Mouse (Mus musculus): Measurements from ENCODE around the gene Naglu.

Gene Naglu

GRCm38 (mm10) chr11:101056885-101057284 is 12.9 kb upstream of the Naglu start:
- no peak for DNase-seq (ENCODE audit: low read depth, low spot score)

- DNase-seq (ENCODE audit: low read depth, low spot score), result peak; percentile 84
Observed at GRCm38 (mm10) chr11:101057860-101058259, 12.0 kb upstream of the Naglu start.

GRCm38 (mm10) chr11:101058726-101059125 is 11.1 kb upstream of the Naglu start:
- DNase-seq (ENCODE audit: low read depth, low spot score), result no peak

GRCm38 (mm10) chr11:101059473-101059872 is 10.3 kb upstream of the Naglu start:
- DNase-seq (ENCODE audit: low read depth, low spot score), result no peak

- no peak for DNase-seq (ENCODE audit: low read depth, low spot score)
Observed at GRCm38 (mm10) chr11:101060126-101060525, 9.7 kb upstream of the Naglu start.

GRCm38 (mm10) chr11:101061049-101061448 is 8.8 kb upstream of the Naglu start:
- no peak for DNase-seq (ENCODE audit: low read depth, low spot score)

- no peak for DNase-seq (ENCODE audit: low read depth, low spot score)
Observed at GRCm38 (mm10) chr11:101062165-101062884, 7.5 kb upstream of the Naglu start.

GRCm38 (mm10) chr11:101062971-101063675 is 6.7 kb upstream of the Naglu start:
- no peak for DNase-seq (ENCODE audit: low read depth, low spot score)

- DNase-seq (ENCODE audit: low read depth, low spot score), result peak; percentile 60
Observed at GRCm38 (mm10) chr11:101063676-101064327, 6.0 kb upstream of the Naglu start.

GRCm38 (mm10) chr11:101064462-101064861 is 5.3 kb upstream of the Naglu start:
- no peak for DNase-seq (ENCODE audit: low read depth, low spot score)

GRCm38 (mm10) chr11:101065002-101065401 is 4.8 kb upstream of the Naglu start:
- no peak for DNase-seq (ENCODE audit: low read depth, low spot score)

- peak; percentile 95 for DNase-seq (ENCODE audit: low read depth, low spot score)
Observed at GRCm38 (mm10) chr11:101066549-101067412, 3.0 kb upstream of the Naglu start.

- DNase-seq (ENCODE audit: low read depth, low spot score), result no peak
Observed at GRCm38 (mm10) chr11:101070189-101070527, 346 bp downstream of the Naglu start.

GRCm38 (mm10) chr11:101070987-101071386 is 1.2 kb downstream of the Naglu start:
- DNase-seq (ENCODE audit: low read depth, low spot score), result no peak

- no peak for DNase-seq (ENCODE audit: low read depth, low spot score)
Observed at GRCm38 (mm10) chr11:101071810-101072428, 2.1 kb downstream of the Naglu start.

- no peak for DNase-seq (ENCODE audit: low read depth, low spot score)
Observed at GRCm38 (mm10) chr11:101078121-101078520, 8.3 kb downstream of the Naglu start, which contains the start of gene Hsd17b1. Gene Hsd17b1 (plus strand): TSS chr11:101078411.

GRCm38 (mm10) chr11:101079746-101080145 is 9.9 kb downstream of the Naglu start:
- peak; percentile 70 for DNase-seq (ENCODE audit: low read depth, low spot score)

- no peak for DNase-seq (ENCODE audit: low read depth, low spot score)
Observed at GRCm38 (mm10) chr11:101080421-101080820, 10.6 kb downstream of the Naglu start.

GRCm38 (mm10) chr11:101081659-101082058 is 11.8 kb downstream of the Naglu start:
- no peak for DNase-seq (ENCODE audit: low read depth, low spot score)

- DNase-seq (ENCODE audit: low read depth, low spot score), result peak; percentile 95
Observed at GRCm38 (mm10) chr11:101082208-101083082, 12.6 kb downstream of the Naglu start, which contains the start of gene Coasy. Gene Coasy (plus strand): TSS chr11:101082565.

Measured in ZHBTc4 (cell line).